Mouse (Mus musculus) ZHBTc4 (cell line): ENCODE measurements around the gene Pnpo.

ENCODE experiments used
- DNase-seq: peaks from one replicate; pipeline ENCODE4 v3.0.0-alpha.2; 2011; ENCODE audit warnings: low read depth, low spot score

The Pnpo gene

GRCm38 (mm10) chr11:96943746-96944304 is at the start of gene Pnpo:
Gene Pnpo (minus strand): TSS chr11:96943986.
- DNase-seq = peak; percentile 97

- DNase-seq = no peak
Measured at GRCm38 (mm10) chr11:96992722-96993311, 49.0 kb upstream of the Pnpo start.

- no peak for DNase-seq
Measured at GRCm38 (mm10) chr11:96991501-96991900, 47.7 kb upstream of the Pnpo start.

GRCm38 (mm10) chr11:96987873-96988655 is 44.3 kb upstream of the Pnpo start:
- DNase-seq = peak; percentile 63

- no peak for DNase-seq
Measured at GRCm38 (mm10) chr11:96986463-96986862, 42.7 kb upstream of the Pnpo start.

- no peak for DNase-seq
Measured at GRCm38 (mm10) chr11:96984903-96985302, 41.1 kb upstream of the Pnpo start.

GRCm38 (mm10) chr11:96982859-96983258 is 39.1 kb upstream of the Pnpo start, which contains the start of gene Sp2:
Gene Sp2 (minus strand): TSS chr11:96982959.
- DNase-seq = no peak

- peak; percentile 90 for DNase-seq
Measured at GRCm38 (mm10) chr11:96982355-96982754, 38.6 kb upstream of the Pnpo start.

GRCm38 (mm10) chr11:96981461-96981860 is 37.7 kb upstream of the Pnpo start:
- DNase-seq = no peak

- DNase-seq = peak; percentile 83
Measured at GRCm38 (mm10) chr11:96980021-96980420, 36.2 kb upstream of the Pnpo start.

- DNase-seq = peak; percentile 71
Measured at GRCm38 (mm10) chr11:96979329-96979728, 35.5 kb upstream of the Pnpo start.

GRCm38 (mm10) chr11:96978401-96979246 is 34.8 kb upstream of the Pnpo start:
- no peak for DNase-seq

- peak; percentile 100 for DNase-seq
Measured at GRCm38 (mm10) chr11:96977606-96978400, 34.0 kb upstream of the Pnpo start.

- peak; percentile 91 for DNase-seq
Measured at GRCm38 (mm10) chr11:96976911-96977591, 33.3 kb upstream of the Pnpo start.

GRCm38 (mm10) chr11:96976379-96976687 is 32.5 kb upstream of the Pnpo start:
- DNase-seq = no peak

- DNase-seq = peak; percentile 67
Measured at GRCm38 (mm10) chr11:96975511-96976378, 32.0 kb upstream of the Pnpo start.

GRCm38 (mm10) chr11:96974813-96975212 is 31.0 kb upstream of the Pnpo start:
- DNase-seq = no peak

- no peak for DNase-seq
Measured at GRCm38 (mm10) chr11:96973426-96973964, 29.7 kb upstream of the Pnpo start.

GRCm38 (mm10) chr11:96972906-96973305 is 29.1 kb upstream of the Pnpo start:
- no peak for DNase-seq
